Mouse (Mus musculus) left cerebral cortex, adult 8-10 months (tissue): ENCODE data around the gene Irak3. TPM values are rescaled to one million over a fixed set of nuclear protein-coding genes. Genes with fewer than 3 reads are reported as not detected.

ENCODE experiments used
- DNase-seq, 2 experiments: peaks; one replicate each; pipeline ENCODE4 v3.0.0; 2022; ENCODE audit warnings: low spot score in 2 of 2
- total RNA-seq, 4 experiments: library from RNA; stranded (reverse); gene quantifications; 2 replicates each; pipeline ENCODE4 v1.2.4; 2022

The Irak3 gene
- total RNA-seq, 4 experiments from 2014 or later: 1.5 to 3.4 (median 2.2) TPM

DNA sequence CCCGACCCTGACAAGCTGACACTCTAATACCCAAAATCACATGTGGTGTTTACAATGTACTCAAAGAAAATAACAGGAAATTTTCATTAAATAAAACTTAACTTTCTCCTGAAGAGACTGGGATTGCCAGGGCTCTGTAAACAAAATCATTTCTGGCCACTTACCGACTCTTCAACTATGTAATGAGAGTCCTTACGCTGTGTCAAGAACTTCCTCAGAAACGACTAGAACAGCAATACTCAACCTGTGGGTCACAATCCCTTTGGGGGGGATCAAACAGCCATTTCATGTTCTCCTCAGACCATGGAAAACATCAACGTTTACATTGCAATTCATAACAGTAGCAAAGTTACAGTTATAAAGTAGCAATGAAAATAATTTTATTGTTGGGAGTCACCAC lies 104.4 kb downstream of the Irak3 start:
- no peak for DNase-seq

DNA sequence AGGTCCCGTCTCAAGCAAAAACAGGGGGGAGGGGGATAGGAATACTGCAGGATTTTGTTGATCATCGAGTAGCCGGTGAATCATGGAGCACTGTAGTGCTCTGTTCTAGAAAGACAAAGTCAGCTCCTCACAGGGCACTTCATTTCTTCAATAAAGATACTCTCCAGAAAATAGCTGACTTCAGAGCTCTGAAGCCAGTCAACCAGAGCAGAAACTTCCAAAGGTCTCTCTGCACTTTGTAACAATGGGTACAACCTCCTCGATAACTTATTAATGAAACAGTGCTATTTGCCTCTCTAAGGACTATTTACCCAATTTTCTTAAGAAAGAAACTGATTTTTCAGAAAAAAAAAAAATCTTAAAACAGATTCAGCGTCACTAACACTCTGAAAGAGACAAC lies 106.2 kb downstream of the Irak3 start:
- DNase-seq: no peak

DNA sequence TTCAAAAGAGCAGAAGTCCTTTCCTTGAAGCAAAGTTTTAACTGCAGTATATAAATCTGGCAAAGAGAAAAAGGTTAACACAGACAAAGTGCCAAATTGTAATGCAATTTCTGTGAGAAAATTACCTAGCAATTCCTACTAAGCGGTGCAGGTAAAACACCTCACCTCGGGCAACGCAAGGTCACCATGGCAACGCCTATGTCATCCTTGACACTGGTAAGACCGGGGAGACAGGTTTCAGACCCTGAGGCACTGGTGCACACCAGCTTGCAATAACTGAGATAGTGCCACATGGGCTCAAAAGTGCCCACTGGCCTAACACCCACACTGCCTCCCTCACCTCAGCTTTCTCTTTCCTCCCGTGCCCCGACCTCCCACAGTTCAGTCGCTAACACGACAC lies 106.8 kb downstream of the Irak3 start:
- DNase-seq: no peak

DNA sequence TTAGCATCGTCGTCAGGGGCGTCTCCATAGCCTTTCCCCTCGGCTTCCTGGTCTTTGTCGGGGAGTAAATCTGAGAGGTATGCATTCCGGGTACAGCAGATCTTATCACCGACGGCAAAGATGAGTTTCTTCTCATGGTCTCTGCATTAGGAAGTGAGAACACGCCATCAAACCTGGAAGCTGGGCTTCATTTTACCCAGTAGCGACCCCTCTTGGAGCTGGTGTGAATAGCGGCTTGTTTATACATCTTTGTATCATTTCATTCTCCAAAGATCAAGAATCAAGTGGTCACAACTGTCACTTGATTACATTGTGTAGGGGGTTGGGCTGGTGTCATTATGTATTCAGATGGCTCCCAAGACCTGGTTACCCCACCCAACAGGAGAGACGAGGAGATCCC lies 109.4 kb downstream of the Irak3 start:
- DNase-seq: no peak

Other genes with a start within 250 kb of the Irak3 start
- gene Helb, start 89.1 kb downstream of the Irak3 start, total RNA-seq: 1 to 10 TPM; 4.4 to 5.1 (median 4.8) TPM
- gene Tmbim4, start 540 bp downstream of the Irak3 start, total RNA-seq: 10 to 100 TPM; 68.1 to 71.0 (median 69.1) TPM
- gene Llph, start 24.9 kb upstream of the Irak3 start, total RNA-seq: 10 to 100 TPM; 13.4 to 23.7 (median 17.0) TPM